Mouse (Mus musculus) layer of hippocampus, adult 9-10 months (tissue): ENCODE data around the gene Tmem115.
A peak's percentile ranks its signal among the peaks of the same experiment; 100 is the strongest.

Experiments
- DNase-seq: peaks from one replicate; pipeline ENCODE4 v3.0.0; 2022; ENCODE audit warnings: low spot score

Gene Tmem115

DNA sequence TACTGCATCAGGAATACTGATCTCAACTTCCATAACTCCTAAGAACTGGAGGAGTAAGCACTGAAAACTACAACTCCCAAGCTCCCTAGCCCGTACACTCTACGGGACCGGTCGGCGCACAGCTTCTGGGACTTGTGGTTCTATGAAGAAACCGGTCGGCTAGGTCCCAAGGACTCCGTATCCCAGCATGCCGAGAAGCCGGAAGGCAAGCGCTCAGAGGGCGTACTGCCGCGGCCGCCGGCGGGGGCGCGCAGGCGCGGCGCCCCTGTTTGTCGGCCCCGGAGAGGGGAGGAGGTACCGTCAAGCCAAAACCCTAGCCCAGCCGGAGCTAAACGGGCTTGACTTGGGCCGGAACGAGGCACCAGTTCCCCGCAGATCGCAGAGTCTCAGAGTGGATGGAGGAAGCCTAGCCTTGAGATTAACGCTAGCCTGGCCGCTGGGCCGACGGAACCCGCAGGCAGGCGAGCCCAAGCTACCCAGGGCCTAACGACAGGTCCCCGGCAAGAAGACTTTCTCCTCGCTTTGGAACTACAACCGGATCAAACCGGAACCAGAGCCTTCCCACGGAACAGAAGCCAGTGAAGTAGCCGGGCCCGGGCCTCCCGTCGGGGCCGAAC is at the start of gene Tmem115:
Tmem115 (plus strand) TSS at position 155 of the 617 bp plus-strand sequence.
- DNase-seq, result peak; percentile 90

DNA sequence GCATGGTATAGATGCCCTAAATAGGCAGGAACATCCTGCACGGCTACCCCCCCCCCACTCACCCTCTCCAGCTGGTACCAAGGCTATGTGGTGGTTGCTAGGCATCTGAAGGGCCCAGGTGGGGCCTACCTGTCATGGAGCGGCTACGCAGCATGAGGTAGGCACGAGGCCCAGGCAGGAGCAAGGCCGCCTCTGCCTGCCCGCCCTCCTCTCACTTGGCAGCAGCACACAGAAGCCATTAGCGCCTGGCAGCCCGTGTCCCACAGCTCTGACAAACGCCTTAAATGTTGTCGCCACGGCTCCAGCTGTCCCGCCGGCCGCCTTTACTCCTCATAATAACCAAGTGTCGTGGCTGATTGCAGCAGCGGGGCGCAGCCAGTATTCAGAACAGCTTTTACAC is 49.4 kb upstream of the Tmem115 start:
- DNase-seq, result peak; percentile 6

DNA sequence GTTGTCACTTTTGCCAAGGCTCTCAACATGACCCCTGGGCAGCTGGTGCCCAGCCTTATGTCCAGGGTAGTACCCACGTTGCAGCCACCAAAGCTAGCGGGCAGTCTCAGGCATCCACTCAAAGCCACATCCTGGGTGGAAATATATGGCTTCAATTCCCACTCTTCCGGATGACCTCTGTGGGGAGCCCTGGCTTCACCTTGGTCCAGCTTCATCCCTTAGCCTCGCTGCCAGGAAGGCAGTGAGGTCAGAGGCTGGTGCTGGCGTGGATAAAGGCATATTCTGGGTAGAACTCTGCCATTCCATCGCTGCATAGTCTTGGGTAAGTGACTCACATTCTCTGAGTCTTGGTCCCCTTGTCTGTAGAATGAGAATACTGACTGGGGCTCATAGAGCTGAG is 49.0 kb upstream of the Tmem115 start:
- DNase-seq, result no peak

DNA sequence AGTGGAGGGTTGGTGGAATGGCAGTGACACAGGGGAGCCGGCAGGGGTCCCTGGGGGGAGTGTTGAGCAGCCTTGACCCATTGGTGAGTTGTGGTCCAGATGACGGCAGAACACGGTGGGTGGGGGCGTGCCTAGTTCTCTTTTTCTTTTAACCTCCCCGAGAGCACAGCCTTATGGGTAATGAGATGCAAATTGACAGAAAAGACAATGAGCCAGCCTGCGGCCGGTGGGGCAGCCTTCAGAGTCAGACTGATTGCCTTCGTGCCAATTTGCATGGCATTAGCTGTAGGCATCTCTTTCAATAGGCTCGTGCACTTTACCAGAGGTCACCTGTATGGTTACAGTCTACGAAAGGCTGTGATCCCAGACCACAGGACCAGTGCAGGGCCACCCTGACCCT is 47.7 kb upstream of the Tmem115 start:
- DNase-seq, result no peak

DNA sequence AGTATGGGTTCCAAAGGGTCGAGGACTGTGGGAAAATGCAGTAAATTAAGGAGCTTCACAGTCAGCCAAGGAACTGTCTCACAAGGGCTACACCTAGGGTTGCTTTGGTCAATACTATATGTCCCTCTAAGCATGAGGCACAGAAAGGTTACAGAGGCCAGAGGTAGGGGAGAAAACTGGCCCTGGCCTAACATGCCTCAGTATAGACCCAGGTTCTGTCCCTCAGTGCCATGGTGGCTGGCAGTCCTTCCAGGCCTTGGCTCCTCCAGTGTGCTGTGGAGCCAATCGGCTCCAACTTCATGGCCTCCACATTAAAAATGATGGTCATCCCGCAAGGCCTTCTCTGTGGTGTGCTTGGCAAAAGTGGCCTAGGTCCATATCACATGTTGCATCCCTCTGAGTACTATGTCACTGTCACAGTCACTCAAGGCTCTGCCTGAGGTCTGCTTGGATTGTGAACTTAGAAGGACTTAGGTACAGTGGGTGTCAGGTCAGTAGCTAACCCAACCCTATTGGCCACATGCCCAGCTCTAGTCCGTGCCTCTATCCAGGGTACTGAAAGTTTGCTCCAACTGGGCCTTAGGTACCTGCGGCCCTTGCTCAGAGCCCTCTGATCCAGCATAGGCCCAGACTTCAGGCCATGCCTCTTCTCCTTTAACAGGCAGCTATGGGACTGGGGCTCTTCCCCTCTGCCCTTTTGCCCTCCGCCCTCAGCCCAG is 47.1 kb upstream of the Tmem115 start:
- no peak for DNase-seq

DNA sequence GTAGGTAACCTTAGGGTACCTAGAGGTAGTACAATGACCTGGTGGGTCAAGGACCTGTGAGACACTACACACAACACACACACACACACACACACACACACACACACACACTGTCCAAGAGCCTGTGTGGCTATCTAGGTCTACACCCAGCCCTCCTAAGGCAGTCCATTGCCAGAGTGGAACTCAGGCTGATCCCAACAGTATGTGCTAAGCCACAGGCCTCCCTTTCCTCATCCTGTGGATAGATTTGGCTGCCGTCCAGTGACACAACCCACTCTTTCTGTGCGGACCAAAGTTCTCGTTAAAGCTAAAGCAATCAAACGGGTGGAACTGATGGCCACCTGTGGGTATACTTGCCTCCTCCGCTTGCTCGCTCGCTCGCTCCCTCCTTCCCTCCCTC is 43.6 kb upstream of the Tmem115 start:
- DNase-seq, result no peak

DNA sequence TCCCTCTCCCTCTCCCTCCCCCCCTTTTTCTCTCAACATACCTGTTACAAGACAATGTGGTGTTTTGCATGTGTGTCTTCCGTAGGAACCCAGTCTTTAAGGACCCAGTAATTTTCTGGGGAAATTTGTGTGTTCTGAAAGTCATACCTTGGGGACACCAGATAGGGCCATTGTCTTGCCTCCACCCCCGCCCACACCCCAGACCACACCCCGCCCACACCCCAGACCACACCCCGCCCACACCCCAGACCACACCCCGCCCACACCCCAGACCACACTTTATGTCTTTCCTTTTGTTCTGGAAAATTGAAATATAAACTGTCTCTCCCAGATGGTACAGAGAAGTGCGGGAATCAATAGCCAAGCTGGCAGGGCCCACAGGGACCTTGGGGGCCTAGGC is 43.1 kb upstream of the Tmem115 start:
- DNase-seq, result no peak

DNA sequence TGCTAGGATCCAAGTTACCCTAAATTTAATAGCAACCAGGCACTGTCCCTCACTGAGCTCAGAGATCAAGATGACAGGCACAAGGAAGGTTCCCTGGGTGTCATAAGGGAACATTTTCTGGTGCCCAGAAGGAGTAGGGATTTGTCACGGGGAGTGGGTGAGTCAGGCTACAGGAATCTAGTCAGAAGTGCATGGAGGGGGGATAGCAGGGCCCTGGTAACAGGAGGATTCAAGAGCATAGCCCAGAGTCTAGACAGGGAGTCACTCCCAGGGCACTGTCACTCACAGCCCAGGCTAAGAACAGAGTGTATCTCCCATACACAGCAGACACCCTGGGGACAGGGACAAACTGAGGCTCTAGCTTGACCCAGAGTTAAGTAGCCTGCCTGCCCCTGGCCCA is 40.2 kb upstream of the Tmem115 start:
- DNase-seq, result no peak

DNA sequence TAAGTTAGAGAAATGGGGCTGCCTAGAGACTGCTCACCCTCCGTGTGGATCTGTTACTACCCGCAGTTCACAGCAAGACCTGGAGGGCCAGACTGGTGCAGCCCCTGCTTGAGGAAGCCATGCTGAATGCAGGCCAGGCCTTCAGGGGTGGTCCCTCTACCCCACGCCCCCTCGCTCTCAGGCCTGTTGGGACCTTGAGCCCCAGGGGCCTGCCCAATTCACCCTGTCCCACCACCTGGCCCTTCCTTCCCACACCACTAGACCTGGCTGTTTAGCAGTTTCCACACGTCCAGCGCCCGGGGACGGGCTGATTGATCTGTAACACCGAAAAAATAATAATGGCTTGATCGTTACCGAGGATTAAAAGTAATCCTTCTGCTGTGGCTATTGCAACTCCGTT is 39.5 kb upstream of the Tmem115 start:
- DNase-seq, result no peak

DNA sequence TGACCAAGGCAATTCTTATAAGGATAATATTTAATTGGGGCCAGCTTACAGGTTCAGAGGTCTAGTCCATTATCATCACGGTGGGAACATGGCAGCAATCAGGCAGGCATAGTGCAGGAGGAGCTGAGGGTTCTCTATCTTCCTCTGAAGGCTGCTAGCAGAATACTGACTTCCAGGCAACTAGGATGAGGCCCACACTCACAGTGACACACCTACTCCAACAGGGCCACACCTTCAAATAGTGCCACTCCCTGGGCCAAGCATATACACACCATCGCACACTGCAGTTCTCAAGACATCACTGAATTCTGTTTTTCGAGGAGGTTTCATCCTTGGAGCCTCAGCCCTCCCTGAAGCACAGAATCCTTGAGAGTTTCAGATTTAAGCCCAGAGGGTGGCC is 37.4 kb upstream of the Tmem115 start:
- DNase-seq, result no peak

DNA sequence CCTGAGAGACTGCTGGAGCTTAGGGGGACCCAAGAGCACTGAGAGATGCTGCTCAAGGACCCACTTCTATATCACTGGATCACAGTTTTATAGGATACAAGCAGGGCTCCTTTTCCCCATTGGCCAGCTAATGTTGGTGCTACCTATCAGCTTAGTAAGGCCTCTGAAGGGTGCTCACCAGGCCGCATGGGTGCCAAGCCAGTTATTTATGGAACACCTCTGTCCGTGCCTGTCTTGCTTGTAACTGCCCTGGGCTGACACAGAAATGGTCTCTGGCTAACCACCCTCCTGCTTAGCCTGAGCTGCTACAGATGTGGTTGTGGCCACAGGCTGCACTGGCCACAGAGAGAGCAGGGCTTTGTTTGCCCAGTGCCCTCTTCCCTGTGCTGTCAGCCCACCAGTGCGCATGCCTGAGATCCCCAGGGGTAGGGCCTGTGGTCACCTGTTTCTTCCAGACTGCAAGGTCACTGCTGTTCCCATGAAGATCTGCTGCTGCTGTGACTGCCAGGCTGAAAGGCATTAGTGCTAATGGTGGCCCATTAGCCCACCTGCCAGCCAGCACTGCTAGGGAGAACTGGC is 32.9 kb upstream of the Tmem115 start:
- no peak for DNase-seq

DNA sequence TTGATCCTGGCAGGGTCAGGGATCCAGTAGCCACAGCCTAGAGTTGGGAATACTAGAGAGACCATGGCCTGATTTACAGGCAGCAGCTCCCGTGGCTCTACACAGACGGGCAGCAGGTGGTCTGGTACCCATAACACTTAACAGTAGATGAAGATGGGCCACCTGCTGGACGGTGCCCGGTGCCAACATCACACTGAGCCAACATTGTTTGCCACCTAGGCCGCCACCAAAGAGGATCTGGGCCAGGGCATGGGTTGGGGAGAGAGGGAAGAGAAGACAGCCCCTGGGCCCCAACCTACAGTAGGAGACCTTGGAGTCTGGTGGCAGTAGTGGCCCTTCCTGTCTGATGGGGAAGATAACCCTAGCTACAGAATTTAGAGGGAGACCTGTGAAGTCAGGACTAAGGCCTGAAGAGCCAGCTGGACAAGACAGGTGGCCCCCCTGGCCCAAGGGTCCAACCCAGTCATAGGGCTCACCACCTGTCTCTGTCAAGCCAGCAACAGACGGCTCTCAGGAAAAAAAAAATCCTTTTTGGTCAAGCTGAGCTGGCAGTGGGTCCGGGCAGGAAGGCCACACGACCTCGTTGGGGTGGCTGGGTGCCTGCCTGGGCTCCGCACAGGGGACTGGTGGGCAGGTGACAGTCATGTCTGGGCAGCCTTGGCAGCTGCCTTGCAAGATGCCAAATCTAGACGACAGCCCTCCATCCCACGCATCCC is 31.5 kb upstream of the Tmem115 start:
- no peak for DNase-seq

DNA sequence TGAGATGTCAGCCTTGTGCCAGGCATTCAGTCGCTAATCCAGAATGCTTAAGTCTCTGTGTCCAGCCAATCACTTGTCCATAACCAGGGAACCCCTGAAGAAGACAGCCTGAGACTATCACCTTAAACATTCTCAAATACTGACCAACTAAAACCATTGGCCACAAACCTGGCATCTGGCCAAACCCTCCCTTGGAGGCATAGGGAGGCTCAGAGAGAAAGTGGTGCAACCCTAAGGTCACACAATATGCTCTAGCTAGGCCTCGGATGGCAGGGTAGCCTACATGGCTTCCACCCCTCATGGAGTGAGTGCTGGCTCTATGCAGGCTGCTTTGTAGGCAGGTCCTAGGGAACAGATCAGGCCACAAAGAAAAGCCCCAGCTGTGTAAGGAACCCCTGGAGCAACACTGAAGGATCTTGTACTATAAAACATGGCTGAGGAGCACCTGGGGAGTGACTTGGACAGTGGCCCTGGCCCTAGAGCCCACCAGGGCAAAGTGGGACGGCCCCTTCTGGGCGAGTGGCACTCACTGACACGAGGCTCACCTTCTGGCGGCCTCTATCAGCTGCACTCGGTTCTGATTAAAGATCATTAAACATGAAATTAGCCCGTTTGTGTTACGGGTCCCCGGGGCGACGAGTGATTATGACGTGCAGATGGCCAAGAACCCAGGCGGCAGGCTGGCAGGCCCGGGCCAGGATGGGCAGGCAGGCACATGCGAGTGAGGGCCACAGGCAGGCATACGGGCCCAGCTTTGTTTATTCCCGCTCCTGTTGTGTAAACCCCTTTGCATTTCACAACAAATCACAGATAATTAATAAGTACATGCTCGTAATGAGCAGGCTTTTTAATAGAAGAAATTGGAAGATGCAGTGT is 28.8 kb upstream of the Tmem115 start:
- no peak for DNase-seq

DNA sequence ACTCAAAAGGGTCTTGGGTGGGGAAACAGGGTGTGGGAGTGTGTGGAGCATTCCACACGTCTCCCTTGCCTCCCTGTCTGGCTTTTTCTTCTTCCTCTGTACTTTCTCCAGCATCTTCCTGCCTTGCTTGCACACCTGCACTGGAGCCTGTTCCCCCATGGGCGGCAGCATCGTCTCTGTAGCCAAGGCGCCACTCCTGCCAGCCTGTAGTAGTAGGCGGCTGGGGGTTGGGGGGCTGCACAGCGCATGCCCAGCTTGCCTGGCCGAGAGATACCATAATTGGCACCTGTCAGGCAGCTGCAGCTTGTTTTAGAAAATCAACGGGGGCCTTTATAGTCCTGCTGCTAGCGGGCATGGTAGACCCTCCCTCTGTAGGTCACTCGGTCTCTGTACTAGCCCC is 25.5 kb upstream of the Tmem115 start:
- peak; percentile 20 for DNase-seq

DNA sequence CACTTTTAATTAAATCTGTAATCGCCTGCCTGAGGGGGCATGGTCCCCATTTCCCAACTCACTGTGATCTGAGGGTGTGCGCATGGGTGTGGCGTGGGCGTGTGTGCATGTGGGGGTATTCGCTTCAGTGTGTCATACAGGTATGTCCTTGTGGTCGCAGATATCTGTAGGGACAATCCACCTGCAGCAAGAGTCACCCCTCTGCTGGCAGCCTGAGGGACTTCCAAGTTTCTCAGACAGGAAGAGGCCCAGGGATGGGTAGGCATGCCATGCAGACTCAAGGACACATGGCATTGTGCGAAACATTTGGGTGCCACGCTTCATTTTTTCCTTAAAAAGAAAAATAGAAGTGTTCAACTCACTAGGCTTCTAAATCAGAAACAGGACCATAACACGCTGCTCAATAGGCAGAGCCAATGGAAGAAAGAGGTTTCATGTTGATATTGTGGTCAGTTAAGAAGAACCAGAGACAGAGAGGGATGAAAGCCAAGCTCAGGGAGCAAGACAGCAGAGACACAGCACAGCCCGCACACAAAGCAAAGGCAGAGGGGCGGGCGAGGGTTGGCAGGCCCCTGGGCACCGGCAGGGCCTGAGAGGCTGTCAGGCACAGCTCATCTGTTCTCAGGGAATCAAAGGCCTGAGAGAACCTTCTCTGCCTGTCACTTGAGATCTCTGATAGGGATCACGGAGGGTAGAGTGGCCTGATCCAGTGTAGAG is 23.2 kb upstream of the Tmem115 start:
- DNase-seq, result no peak

DNA sequence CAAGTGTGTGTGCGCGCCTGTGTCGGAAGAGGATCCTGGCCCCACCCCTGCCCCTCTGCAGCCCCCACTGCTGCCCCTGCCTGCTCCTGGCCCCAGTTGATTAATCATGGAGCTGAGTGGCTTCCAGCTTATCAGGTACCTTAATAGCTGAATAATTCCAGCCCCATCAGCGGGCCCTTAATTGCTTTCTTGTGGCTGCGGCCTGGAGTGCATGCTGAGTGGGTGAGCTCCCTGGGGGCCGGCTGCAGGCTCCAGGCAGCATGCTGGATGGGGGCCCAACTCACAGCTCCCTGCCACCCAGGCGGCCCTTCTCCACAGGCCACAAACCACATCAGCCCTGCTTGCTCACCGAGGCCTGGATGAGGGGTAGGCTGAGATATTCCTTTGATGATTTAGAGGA is 22.3 kb upstream of the Tmem115 start:
- no peak for DNase-seq

DNA sequence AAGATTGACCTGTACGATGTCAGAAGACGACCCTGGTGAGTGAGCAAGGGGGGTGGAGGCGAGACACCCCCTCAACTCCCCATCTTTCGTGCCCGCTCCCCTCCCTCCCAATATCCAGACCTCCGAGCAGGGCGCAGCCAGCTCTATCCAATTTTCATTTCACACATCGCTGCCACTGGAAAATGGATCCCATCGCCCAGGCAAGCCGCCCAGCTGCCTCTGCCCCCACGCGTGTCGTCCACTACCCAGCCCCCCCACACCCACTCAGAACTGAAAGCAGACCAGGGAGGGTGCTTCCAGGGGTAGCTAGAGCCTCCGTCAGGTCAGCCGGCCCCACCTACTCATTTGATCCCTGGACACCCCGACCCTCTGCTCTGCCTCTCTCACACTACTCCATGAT is 21.4 kb upstream of the Tmem115 start:
- DNase-seq, result no peak

DNA sequence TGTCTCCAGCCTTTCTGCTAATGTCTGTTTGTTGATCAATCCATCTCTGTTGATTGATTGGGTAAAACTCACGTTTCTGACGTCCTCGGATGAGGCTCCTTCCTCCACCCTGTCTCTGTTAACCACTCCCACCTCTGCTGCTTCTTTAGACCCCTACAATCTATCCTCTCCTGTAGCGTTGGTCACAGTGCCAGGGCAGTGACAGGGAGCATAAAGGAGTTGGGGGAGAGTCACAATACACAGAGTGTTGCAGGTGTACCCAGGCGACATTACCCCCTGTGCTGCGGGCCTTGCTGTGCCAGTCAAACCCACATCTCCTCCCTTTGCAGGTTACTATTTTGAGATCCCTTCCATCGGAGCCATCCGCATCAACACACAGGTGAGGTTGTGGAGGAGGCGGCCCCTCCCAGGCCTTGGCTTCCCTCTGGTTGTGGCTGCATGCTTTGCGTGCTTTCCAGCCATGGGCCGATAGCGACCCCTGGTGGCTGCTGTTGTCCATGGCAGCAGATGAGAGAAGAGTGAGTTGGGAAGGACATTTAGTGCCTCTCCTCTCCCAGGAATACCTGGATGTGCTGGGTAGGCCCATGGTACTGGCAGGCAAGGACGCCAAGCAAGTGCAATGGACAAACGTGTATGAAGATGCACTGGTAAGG is 19.3 kb upstream of the Tmem115 start:
- DNase-seq, result peak; percentile 71

DNA sequence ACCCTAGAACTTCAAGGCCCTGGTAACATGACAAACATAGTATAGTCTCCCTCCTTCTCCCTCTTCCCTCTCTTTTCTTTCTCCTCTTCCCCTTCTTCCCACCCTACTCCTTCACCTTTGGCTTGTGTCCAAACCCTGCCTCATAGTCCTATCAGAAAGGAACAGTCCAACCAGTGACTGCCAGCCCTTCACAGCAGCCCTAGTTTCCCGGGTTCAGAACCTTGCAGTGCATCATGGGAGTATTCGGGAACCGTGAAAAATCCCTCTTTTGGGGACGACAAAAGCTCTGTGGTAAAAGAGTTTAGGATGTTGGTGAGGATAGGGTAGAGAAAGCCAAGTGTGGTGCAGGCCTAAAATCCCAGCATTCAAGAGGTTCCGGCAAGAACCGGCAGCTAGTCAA is 13.4 kb upstream of the Tmem115 start:
- DNase-seq, result no peak

DNA sequence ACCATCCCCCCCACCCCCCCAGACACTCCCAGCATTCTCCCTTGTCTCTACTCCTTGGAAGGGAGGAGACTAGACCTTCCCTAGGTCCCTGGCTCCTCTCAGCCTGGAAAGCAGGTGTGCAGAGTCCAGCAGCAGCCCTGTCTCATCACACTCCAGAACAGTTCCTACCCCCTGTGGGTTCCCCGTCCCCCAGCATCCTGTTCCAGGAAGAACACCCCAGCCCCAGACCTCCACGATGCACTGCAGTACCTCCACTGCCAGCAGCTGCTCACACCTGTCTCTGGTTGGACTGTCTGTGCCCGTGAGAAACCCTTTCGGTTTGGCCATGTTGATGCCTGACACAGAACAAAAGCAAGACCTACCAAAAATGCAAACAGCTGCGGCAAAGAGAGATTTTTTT is 12.6 kb upstream of the Tmem115 start:
- no peak for DNase-seq
